Mouse (Mus musculus): ENCODE data around the gene Dock9. TPM values are rescaled to one million over a fixed set of nuclear protein-coding genes. Genes with fewer than 3 reads are reported as not detected.

Dock9 gene
- polyA plus RNA-seq, 1 experiment from 2014 or later, result 9.7 TPM

DNA sequence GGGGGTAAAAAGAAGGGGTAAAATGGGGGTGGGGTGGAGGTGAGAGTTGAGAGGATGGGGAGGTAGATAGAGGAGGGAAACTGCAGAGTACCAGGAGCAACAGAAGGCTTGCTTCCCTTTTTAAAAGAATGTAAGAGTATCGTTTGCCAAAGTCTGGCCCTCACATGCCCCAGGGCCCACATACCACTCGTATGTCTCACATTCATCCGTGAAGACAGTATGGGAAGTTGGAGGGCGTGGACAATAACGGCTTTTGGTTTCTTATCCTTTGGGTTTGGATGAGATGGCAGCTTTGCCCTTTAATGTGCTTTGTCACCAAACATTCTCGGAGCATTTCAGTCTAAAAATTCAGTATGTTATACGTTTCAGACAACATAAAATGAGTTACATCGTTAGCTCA is 24.9 kb upstream of the Dock9 start:
- WGBS, result 89% methylated on average over 8 of the region's 8 CpGs
- ATAC-seq (ENCODE audit: low FRiP score), result no peak
- no peaks in the 10 kb centered on the region for H3K9me3 ChIP-seq (replicated peaks)

GRCm38 (mm10) chr14:121806791-121807190 is 9.2 kb upstream of the Dock9 start:
- ATAC-seq (ENCODE audit: low FRiP score), result no peak
- WGBS, result 76% methylated on average over 4 of the region's 4 CpGs
- no peaks in the 10 kb centered on the region for H3K27me3 ChIP-seq (replicated peaks)

More for the DNA sequence above, 24.9 kb upstream of the Dock9 start:
- no peak overlapping the region for H3K4me2 ChIP-seq
- no peaks in the 10 kb centered on the region for H3K4me1 ChIP-seq
- H3K27ac ChIP-seq (replicated peaks), result no peak overlapping the region
- H3K9ac ChIP-seq (replicated peaks), result no peak overlapping the region
- H3K27me3 ChIP-seq (replicated peaks), result no peaks in the 10 kb centered on the region
- H3K36me3 ChIP-seq, result no peaks in the 10 kb centered on the region
- H3K4me3 ChIP-seq (replicated peaks), result no peak overlapping the region

DNA sequence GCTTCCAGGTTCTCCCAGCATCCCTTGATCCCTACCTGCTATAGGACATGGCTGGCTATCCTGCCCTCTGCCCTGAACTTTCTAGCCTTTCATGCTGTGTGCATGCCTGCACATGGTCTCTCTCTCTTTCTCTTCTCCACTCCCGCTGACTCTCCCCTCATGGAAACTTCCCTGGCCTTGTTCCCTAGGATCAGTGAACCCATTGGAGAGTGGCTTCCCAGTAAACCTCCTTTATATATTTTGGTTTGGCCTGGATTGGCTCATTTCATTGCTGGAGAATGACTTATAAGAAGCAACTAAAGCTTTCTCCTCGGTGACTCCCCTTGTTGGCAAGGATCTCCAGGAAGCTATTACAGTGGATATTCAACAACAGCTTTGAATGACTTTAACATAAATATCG is 8.7 kb upstream of the Dock9 start:
- 73% methylated on average over 3 of the region's 3 CpGs for WGBS

More at GRCm38 (mm10) chr14:121806791-121807190, 9.2 kb upstream of the Dock9 start:
- H3K36me3 ChIP-seq, result no peaks in the 10 kb centered on the region
- no peak overlapping the region for H3K9ac ChIP-seq (replicated peaks)
- H3K9me3 ChIP-seq (replicated peaks), result peaks cover 3% of the 10 kb centered on the region; the same call in 1 of the 2 replicates
- H3K4me3 ChIP-seq (replicated peaks), result no peak overlapping the region
- H3K27ac ChIP-seq (replicated peaks), result no peak overlapping the region
- H3K4me2 ChIP-seq, result no peak overlapping the region
- H3K4me1 ChIP-seq, result no peaks in the 10 kb centered on the region

GRCm38 (mm10) chr14:121804461-121804860 is 6.8 kb upstream of the Dock9 start:
- Histone ChIP-seq H3K4me1 (no peaks in the 10 kb centered on the region), H3K4me2 (no peak overlapping the region), H3K27ac (replicated peaks) (no peak overlapping the region), H3K9me3 (replicated peaks) (no peaks in the 10 kb centered on the region), H3K4me3 (replicated peaks) (no peak overlapping the region), H3K36me3 (no peaks in the 10 kb centered on the region), H3K9ac (replicated peaks) (no peak overlapping the region), H3K27me3 (replicated peaks) (no peaks in the 10 kb centered on the region)
- 86% methylated on average over 4 of the region's 4 CpGs for WGBS
- no peak for ATAC-seq (ENCODE audit: low FRiP score)

More for the DNA sequence above, 8.7 kb upstream of the Dock9 start:
- Histone ChIP-seq H3K27me3 (replicated peaks) (no peaks in the 10 kb centered on the region), H3K27ac (replicated peaks) (no peak overlapping the region), H3K4me1 (no peaks in the 10 kb centered on the region), H3K4me2 (no peak overlapping the region), H3K36me3 (no peaks in the 10 kb centered on the region), H3K9ac (replicated peaks) (no peak overlapping the region), H3K4me3 (replicated peaks) (no peak overlapping the region), H3K9me3 (replicated peaks) (peaks cover 3% of the 10 kb centered on the region; the same call in 1 of the 2 replicates)
- no peak for ATAC-seq (ENCODE audit: low FRiP score)

DNA sequence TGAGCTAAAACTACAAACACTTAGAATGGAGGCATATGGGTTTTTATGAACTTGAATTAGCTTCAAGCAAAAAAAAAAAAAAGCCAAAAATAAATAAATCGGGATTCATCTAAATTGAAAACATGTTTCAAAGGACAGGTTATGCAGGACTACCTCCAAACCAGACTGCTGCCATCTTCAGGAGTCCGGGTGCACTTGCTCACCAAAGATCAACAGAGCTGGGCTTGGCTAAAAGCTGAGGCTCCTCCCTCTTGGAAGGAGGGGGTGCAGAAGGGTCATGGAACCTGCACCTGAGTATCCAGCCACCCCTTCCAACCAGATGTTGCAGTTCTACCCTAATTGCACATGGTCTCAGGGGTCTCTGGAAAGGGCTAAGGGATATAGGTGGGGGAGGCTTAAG is 3.3 kb upstream of the Dock9 start:
- no peak overlapping the region for H3K9ac ChIP-seq (replicated peaks)
- no peak for ATAC-seq (ENCODE audit: low FRiP score)
- H3K4me2 ChIP-seq, result no peak overlapping the region
- H3K27ac ChIP-seq (replicated peaks), result no peak overlapping the region
- H3K9me3 ChIP-seq (replicated peaks), result no peaks in the 10 kb centered on the region
- H3K4me1 ChIP-seq, result peaks cover 18% of the 10 kb centered on the region
- H3K4me3 ChIP-seq (replicated peaks), result no peak overlapping the region
- 21% methylated on average over 2 of the region's 2 CpGs for WGBS
- H3K36me3 ChIP-seq, result no peaks in the 10 kb centered on the region
- H3K27me3 ChIP-seq (replicated peaks), result peaks cover 12% of the 10 kb centered on the region

DNA sequence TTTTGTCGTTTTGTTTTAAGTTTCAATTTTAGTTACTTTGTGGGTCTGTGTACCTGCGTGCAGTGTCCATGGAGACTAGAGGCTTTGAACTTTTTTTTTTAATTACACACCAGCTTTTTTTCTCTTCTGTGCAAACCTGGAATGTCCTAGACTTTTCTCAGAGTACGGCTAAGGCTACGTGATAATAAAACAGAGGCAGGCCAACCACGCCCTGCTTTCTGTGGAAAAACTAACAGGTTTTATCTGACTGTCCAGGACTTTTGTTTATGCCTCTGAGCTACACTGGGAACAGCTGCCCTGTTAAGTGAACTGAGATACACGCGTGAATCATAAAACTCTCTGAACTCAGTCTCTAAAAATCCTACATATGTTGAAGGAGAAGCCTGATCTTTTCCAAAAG is 1.5 kb upstream of the Dock9 start:
- no peak overlapping the region for H3K4me3 ChIP-seq (replicated peaks)
- H3K27ac ChIP-seq (replicated peaks), result no peak overlapping the region
- H3K4me2 ChIP-seq, result no peak overlapping the region
- peaks cover 18% of the 10 kb centered on the region for H3K4me1 ChIP-seq
- WGBS, result 71% methylated on average over 7 of the region's 7 CpGs
- ATAC-seq (ENCODE audit: low FRiP score), result no peak
- H3K9ac ChIP-seq (replicated peaks), result no peak overlapping the region
- H3K36me3 ChIP-seq, result no peaks in the 10 kb centered on the region
- peaks cover 19% of the 10 kb centered on the region for H3K27me3 ChIP-seq (replicated peaks)
- H3K9me3 ChIP-seq (replicated peaks), result no peaks in the 10 kb centered on the region

- peak; percentile 95 for ATAC-seq (ENCODE audit: low FRiP score)
- Histone ChIP-seq H3K4me2 (peak overlapping the region; percentile 95), H3K27ac (replicated peaks) (peak overlapping the region; percentile 90), H3K4me1 (peaks cover 18% of the 10 kb centered on the region), H3K9ac (replicated peaks) (peak overlapping the region; percentile 65), H3K27me3 (replicated peaks) (peaks cover 19% of the 10 kb centered on the region), H3K4me3 (replicated peaks) (peak overlapping the region; percentile 82), H3K9me3 (replicated peaks) (no peaks in the 10 kb centered on the region), H3K36me3 (no peaks in the 10 kb centered on the region)
- under 1% methylated on average over 22 of the region's 22 CpGs for WGBS
Observed at GRCm38 (mm10) chr14:121798411-121798799, 768 bp upstream of the Dock9 start.

DNA sequence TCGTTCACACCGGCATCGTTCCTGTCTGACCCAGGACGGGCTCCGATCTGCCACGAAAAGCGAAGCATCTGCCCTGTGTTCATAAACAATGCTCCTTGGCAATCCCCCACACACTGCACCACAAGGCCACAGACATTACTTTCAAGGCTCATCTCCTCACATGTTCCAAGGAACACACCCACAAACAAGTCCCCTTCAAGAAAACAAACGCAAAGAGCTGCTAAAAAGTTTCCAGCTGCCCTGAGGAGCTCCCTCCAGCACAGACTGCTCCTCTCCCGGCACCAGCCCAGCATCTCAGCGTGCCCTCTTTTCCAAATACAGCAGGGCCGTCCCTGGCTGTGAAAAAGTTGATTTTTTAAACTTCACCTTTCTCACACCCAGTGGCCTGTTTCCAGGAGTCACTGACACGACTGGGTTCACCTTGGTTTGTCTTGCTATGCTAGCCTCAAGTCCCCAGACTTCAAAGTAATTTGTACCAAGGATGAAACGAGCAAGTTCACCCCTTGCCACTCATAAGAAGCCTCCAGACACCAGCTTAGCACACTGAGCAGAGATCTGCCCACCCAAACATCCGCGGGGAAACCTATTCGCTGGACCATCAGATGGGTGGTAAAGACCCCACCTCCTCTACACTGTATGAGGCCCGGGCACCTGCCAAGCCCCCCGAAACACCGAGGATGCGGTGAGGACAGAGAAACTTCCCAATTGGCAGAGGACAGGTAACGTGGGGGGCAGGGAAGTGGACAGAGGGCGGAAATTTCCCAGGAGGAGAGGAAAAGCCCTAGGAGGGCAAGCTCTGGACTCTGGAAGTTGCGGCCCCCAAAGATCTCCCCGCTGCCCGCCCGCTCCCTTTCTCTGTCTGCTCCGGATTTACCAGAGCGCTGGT is 823 bp downstream of the Dock9 start:
- Histone ChIP-seq H3K9ac (replicated peaks) (peak overlapping the region; percentile 65), H3K4me1 (peaks cover 18% of the 10 kb centered on the region), H3K27me3 (replicated peaks) (peaks cover 19% of the 10 kb centered on the region), H3K36me3 (no peaks in the 10 kb centered on the region), H3K4me3 (replicated peaks) (peak overlapping the region; percentile 82), H3K9me3 (replicated peaks) (no peaks in the 10 kb centered on the region), H3K27ac (replicated peaks) (peak overlapping the region; percentile 90; the same call in 1 of the 2 replicates), H3K4me2 (peak overlapping the region; percentile 95)
- ATAC-seq (ENCODE audit: low FRiP score), result no peak; the same call in 1 of the 2 replicates
- WGBS, result 12% methylated on average over 23 of the region's 28 CpGs

DNA sequence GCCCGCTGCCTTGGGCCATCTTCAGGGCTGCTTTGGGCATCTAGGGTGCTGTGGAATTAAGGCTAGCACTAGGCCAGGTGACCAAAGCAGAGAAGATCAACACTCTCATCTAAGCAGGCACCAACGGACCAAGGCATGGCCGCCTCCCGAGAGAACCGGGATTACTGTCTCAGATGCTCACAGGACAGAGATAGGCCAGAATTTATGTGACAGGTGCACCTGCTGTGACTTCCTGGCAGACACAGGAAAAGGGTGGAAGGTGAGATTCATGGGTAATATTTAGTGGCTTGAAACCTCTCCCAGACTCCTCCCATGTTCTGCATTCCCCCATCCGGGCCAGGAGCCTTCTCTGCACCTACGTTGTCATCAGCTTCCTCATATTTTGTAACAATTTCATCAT is 2.1 kb downstream of the Dock9 start:
- H3K4me2 ChIP-seq, result no peak overlapping the region
- no peak for ATAC-seq (ENCODE audit: low FRiP score)
- no peaks in the 10 kb centered on the region for H3K36me3 ChIP-seq
- H3K27me3 ChIP-seq (replicated peaks), result peaks cover 19% of the 10 kb centered on the region
- no peak overlapping the region for H3K4me3 ChIP-seq (replicated peaks)
- 84% methylated on average over 7 of the region's 7 CpGs for WGBS
- no peak overlapping the region for H3K27ac ChIP-seq (replicated peaks)
- no peaks in the 10 kb centered on the region for H3K9me3 ChIP-seq (replicated peaks)
- no peak overlapping the region for H3K9ac ChIP-seq (replicated peaks)
- peaks cover 18% of the 10 kb centered on the region for H3K4me1 ChIP-seq

- no peaks in the 10 kb centered on the region for H3K9me3 ChIP-seq (replicated peaks)
- ATAC-seq (ENCODE audit: low FRiP score), result no peak
- WGBS, result 86% methylated on average over 5 of the region's 5 CpGs
- no peak overlapping the region for H3K4me3 ChIP-seq (replicated peaks)
- no peaks in the 10 kb centered on the region for H3K36me3 ChIP-seq
- no peak overlapping the region for H3K4me2 ChIP-seq
- no peak overlapping the region for H3K27ac ChIP-seq (replicated peaks)
- peaks cover 19% of the 10 kb centered on the region for H3K27me3 ChIP-seq (replicated peaks)
- H3K9ac ChIP-seq (replicated peaks), result no peak overlapping the region
- peaks cover 15% of the 10 kb centered on the region for H3K4me1 ChIP-seq
Observed at GRCm38 (mm10) chr14:121793639-121794038, 4.0 kb downstream of the Dock9 start.

DNA sequence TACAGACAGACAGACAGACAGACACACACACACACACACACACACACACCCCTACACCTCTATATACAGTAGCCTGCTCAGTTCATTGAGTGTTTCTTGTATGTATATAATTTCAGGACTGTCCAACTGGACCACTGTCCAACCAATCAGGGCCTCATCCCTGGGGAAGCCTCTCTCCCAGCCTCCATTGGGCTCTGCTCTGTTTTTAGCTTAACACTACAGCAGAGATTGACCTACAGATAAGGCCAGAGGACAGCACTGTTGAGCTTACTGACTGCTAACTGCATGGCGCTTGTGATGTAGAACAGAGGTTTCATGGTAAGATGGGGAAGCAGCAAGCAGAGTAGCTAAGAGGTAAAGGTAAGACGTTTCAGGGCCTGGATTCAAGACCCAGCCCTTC is 5.7 kb downstream of the Dock9 start:
- no peak for ATAC-seq (ENCODE audit: low FRiP score)
- Histone ChIP-seq H3K27ac (replicated peaks) (no peak overlapping the region), H3K9ac (replicated peaks) (no peak overlapping the region), H3K36me3 (no peaks in the 10 kb centered on the region), H3K4me3 (replicated peaks) (no peak overlapping the region), H3K4me1 (peaks cover 9% of the 10 kb centered on the region), H3K9me3 (replicated peaks) (no peaks in the 10 kb centered on the region), H3K4me2 (no peak overlapping the region), H3K27me3 (replicated peaks) (peaks cover 17% of the 10 kb centered on the region)
- WGBS, result 81% methylated on average over 2 of the region's 2 CpGs

GRCm38 (mm10) chr14:121791112-121791511 is 6.5 kb downstream of the Dock9 start:
- Histone ChIP-seq H3K4me2 (no peak overlapping the region), H3K9me3 (replicated peaks) (no peaks in the 10 kb centered on the region), H3K27me3 (replicated peaks) (peaks cover 9% of the 10 kb centered on the region), H3K9ac (replicated peaks) (no peak overlapping the region), H3K27ac (replicated peaks) (no peak overlapping the region), H3K4me1 (peaks cover under 1% of the 10 kb centered on the region), H3K36me3 (no peaks in the 10 kb centered on the region), H3K4me3 (replicated peaks) (no peak overlapping the region)
- ATAC-seq (ENCODE audit: low FRiP score), result no peak
- WGBS, result 73% methylated on average over 7 of the region's 7 CpGs
